Mouse (Mus musculus) kidney, embryonic 14.5 days (tissue): ENCODE measurements around the gene Capn15. TPM values are rescaled to one million over a fixed set of nuclear protein-coding genes. Genes with fewer than 3 reads are reported as not detected.

Experiments used
- ATAC-seq: fragments of 200-750 bp; cut with Nextera tagmentation; 2 replicates; pipeline ENCODE4 v1.8.0; 2017; ENCODE audit warnings: moderate number of reproducible peaks, mild to moderate bottlenecking, moderate TSS enrichment, moderate library complexity; ENCODE audit not compliant: low FRiP score, low TSS enrichment
- H3K27ac ChIP-seq: fragments of 300-500 bp; sonication (generic); 2 replicates; pipeline ENCODE4 v1.5.1; 2014; ENCODE audit warnings: low read depth, mild to moderate bottlenecking, low read length, moderate library complexity, mixed read lengths
- H3K27me3 ChIP-seq: fragments of 300-500 bp; sonication (generic); 2 replicates; pipeline ENCODE4 v1.6.1; 2014; ENCODE audit warnings: mild to moderate bottlenecking, low read length; ENCODE audit not compliant: control insufficient read depth, insufficient read depth
- H3K36me3 ChIP-seq: fragments of 300-500 bp; sonication (generic); 2 replicates; pipeline ENCODE4 v1.6.1; 2014; ENCODE audit warnings: low read length, mixed read lengths; ENCODE audit not compliant: control insufficient read depth, insufficient read depth
- H3K4me1 ChIP-seq: fragments of 300-500 bp; sonication (generic); 2 replicates; pipeline ENCODE4 v1.6.1; 2014; ENCODE audit warnings: low read length, mixed read lengths; ENCODE audit not compliant: control insufficient read depth, insufficient read depth
- H3K4me2 ChIP-seq: fragments of 300-500 bp; sonication (generic); replicated peaks from 2 replicates; pipeline ENCODE4 v1.6.1; 2014; ENCODE audit warnings: low read depth, mild to moderate bottlenecking, low read length
- H3K4me3 ChIP-seq: fragments of 300-500 bp; sonication (generic); 2 replicates; pipeline ENCODE4 v1.5.1; 2014; ENCODE audit warnings: mild to moderate bottlenecking, low read length
- H3K9ac ChIP-seq: fragments of 300-500 bp; sonication (generic); 2 replicates; pipeline ENCODE4 v1.6.1; 2014; ENCODE audit warnings: low read depth, mild to moderate bottlenecking, low read length, moderate library complexity
- H3K9me3 ChIP-seq: fragments of 300-500 bp; sonication (generic); 2 replicates; pipeline ENCODE4 v1.6.1; 2016; ENCODE audit warnings: low read length; ENCODE audit not compliant: control insufficient read depth
- WGBS: fragments of 180-500 bp; shearing (Covaris S2); extraction: QIAGEN DNeasy Blood & Tissue Kit; methylation state at CpG from one replicate; pipeline ENCODE4 v1.1.7; 2014; 5-methylcytosine and 5-hydroxymethylcytosine counted together
- polyA plus RNA-seq: library from polyadenylated mRNA; unstranded; fragments of >200 nt; fragmentation: Nextera tagmentation; extraction: Ambion mirVana; gene quantifications from 2 replicates; pipeline ENCODE4 v1.2.1, GENCODE M21; 2014

The Capn15 gene
- polyA plus RNA-seq, 1 experiment from 2014 or later: 35.3 TPM

- Histone ChIP-seq H3K36me3 (peaks cover 20% of the 10 kb centered on the region), H3K4me1 (peaks cover 8% of the 10 kb centered on the region; the same call in 1 of the 2 replicates), H3K9ac (no peak overlapping the region), H3K9me3 (no peaks in the 10 kb centered on the region), H3K4me2 (no peak overlapping the region), H3K27me3 (peaks cover 37% of the 10 kb centered on the region), H3K27ac (no peak overlapping the region), H3K4me3 (no peak overlapping the region)
- no peak for ATAC-seq
- 83% methylated on average over 2 of the region's 2 CpGs for WGBS
Observed at GRCm38 (mm10) chr17:25954671-25955070, 30.9 kb downstream of the Capn15 start.

- ATAC-seq: no peak
- no peak overlapping the region for H3K27ac ChIP-seq
- peaks cover 8% of the 10 kb centered on the region; the same call in 1 of the 2 replicates for H3K4me1 ChIP-seq
- no peak overlapping the region for H3K9ac ChIP-seq
- no peaks in the 10 kb centered on the region for H3K9me3 ChIP-seq
- H3K27me3 ChIP-seq: peaks cover 37% of the 10 kb centered on the region
- WGBS: 81% methylated on average over 5 of the region's 5 CpGs
- no peak overlapping the region for H3K4me2 ChIP-seq
- no peak overlapping the region for H3K4me3 ChIP-seq
- H3K36me3 ChIP-seq: peaks cover 6% of the 10 kb centered on the region; the same call in 1 of the 2 replicates
Observed at GRCm38 (mm10) chr17:25953161-25953560, 32.4 kb downstream of the Capn15 start.

GRCm38 (mm10) chr17:25951803-25952623, 33.6 kb downstream of the Capn15 start, which contains the start of gene A930017K11Rik:
Gene A930017K11Rik, minus strand, starts transcription at chr17:25952565.
- Histone ChIP-seq H3K9ac (peak within 1 kb of the TSS; percentile 34; the same call in 1 of the 2 replicates), H3K4me2 (peak within 1 kb of the TSS; percentile 80), H3K27ac (no peak within 1 kb of the TSS), H3K36me3 (no peaks in the 10 kb centered on the region), H3K27me3 (peaks cover 37% of the 10 kb centered on the region), H3K9me3 (no peaks in the 10 kb centered on the region), H3K4me3 (peak within 1 kb of the TSS; percentile 44), H3K4me1 (peaks cover 8% of the 10 kb centered on the region; the same call in 1 of the 2 replicates)
- under 1% methylated on average over 45 of the region's 58 CpGs for WGBS
- ATAC-seq: peak; percentile 58; the same call in 1 of the 2 replicates

GRCm38 (mm10) chr17:25951225-25951802, 34.3 kb downstream of the Capn15 start:
- peaks cover 37% of the 10 kb centered on the region for H3K27me3 ChIP-seq
- H3K9me3 ChIP-seq: no peaks in the 10 kb centered on the region
- H3K36me3 ChIP-seq: no peaks in the 10 kb centered on the region
- H3K4me3 ChIP-seq: peak overlapping the region; percentile 44
- H3K4me2 ChIP-seq: peak overlapping the region; percentile 80
- WGBS: under 1% methylated on average over 33 of the region's 33 CpGs
- 0 out of 2 replicates have a peak, but pooled peaks have one; percentile 8 for ATAC-seq
- H3K27ac ChIP-seq: no peak overlapping the region
- peak overlapping the region; percentile 34; the same call in 1 of the 2 replicates for H3K9ac ChIP-seq
- peaks cover 8% of the 10 kb centered on the region; the same call in 1 of the 2 replicates for H3K4me1 ChIP-seq

GRCm38 (mm10) chr17:25950706-25951105, 34.9 kb downstream of the Capn15 start:
- ATAC-seq: no peak
- Histone ChIP-seq H3K4me2 (no peak overlapping the region), H3K9me3 (no peaks in the 10 kb centered on the region), H3K27ac (no peak overlapping the region), H3K4me1 (peaks cover 9% of the 10 kb centered on the region; the same call in 1 of the 2 replicates), H3K9ac (no peak overlapping the region), H3K4me3 (peak overlapping the region; percentile 44; the same call in 1 of the 2 replicates), H3K36me3 (no peaks in the 10 kb centered on the region), H3K27me3 (peaks cover 37% of the 10 kb centered on the region)
- WGBS: 0% methylated on average over 3 of the region's 3 CpGs

- no peak overlapping the region for H3K9ac ChIP-seq
- no peak overlapping the region for H3K4me3 ChIP-seq
- H3K27me3 ChIP-seq: peaks cover 37% of the 10 kb centered on the region
- no peak for ATAC-seq
- 64% methylated on average over 5 of the region's 5 CpGs for WGBS
- peak overlapping the region; percentile 43; the same call in 1 of the 2 replicates for H3K27ac ChIP-seq
- H3K36me3 ChIP-seq: no peaks in the 10 kb centered on the region
- H3K4me1 ChIP-seq: peaks cover 13% of the 10 kb centered on the region; the same call in 1 of the 2 replicates
- H3K4me2 ChIP-seq: peak overlapping the region; percentile 15; the same call in 1 of the 2 replicates
- no peaks in the 10 kb centered on the region for H3K9me3 ChIP-seq
Observed at GRCm38 (mm10) chr17:25949981-25950380, 35.6 kb downstream of the Capn15 start.

GRCm38 (mm10) chr17:25948051-25948450, 37.5 kb downstream of the Capn15 start:
- H3K4me1 ChIP-seq: peaks cover 13% of the 10 kb centered on the region; the same call in 1 of the 2 replicates
- peaks cover 32% of the 10 kb centered on the region for H3K27me3 ChIP-seq
- H3K9ac ChIP-seq: no peak overlapping the region
- 72% methylated on average over 8 of the region's 8 CpGs for WGBS
- no peak overlapping the region for H3K27ac ChIP-seq
- no peak overlapping the region for H3K4me2 ChIP-seq
- no peak for ATAC-seq
- H3K36me3 ChIP-seq: no peaks in the 10 kb centered on the region
- H3K4me3 ChIP-seq: no peak overlapping the region
- H3K9me3 ChIP-seq: no peaks in the 10 kb centered on the region

- no peak overlapping the region for H3K27ac ChIP-seq
- peaks cover 27% of the 10 kb centered on the region for H3K27me3 ChIP-seq
- H3K9ac ChIP-seq: no peak overlapping the region
- H3K9me3 ChIP-seq: no peaks in the 10 kb centered on the region
- peaks cover 13% of the 10 kb centered on the region; the same call in 1 of the 2 replicates for H3K4me1 ChIP-seq
- no peaks in the 10 kb centered on the region for H3K36me3 ChIP-seq
- H3K4me2 ChIP-seq: no peak overlapping the region
- 84% methylated on average over 4 of the region's 4 CpGs for whole genome bisulfite sequencing
- ATAC-seq: no peak
- H3K4me3 ChIP-seq: no peak overlapping the region
Observed at GRCm38 (mm10) chr17:25947576-25947975, 38.0 kb downstream of the Capn15 start.
